Mouse (Mus musculus) lung, postnatal 36 days (tissue): ENCODE measurements around the gene Lingo4.
A peak's percentile ranks its signal among the peaks of the same experiment; 100 is the strongest.

Source experiments
- DNase-seq: peaks from one replicate; pipeline ENCODE4 v3.0.0; 2022; ENCODE audit warnings: mixed read lengths

The Lingo4 gene

DNA sequence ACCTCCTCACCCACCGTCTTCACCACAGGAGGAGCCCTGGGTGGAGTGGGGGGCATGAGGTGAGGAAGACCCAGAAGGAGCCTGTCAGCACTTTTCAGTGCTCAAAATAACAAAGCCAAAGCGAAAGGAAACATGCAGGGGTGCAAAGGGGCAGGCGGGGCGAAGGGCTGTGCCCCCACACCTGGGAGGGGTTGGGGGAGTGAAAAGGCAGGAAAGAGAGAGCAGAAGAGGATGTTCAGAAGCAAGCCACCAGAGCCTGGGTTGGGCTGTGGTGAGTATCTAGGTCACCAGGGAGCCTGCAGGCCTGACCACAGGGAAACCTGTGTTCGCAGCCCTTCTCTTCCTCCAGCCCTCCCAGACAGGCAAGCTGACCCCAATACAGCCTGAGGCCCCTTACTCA is 10.3 kb upstream of the Lingo4 start:
- no peak for DNase-seq

DNA sequence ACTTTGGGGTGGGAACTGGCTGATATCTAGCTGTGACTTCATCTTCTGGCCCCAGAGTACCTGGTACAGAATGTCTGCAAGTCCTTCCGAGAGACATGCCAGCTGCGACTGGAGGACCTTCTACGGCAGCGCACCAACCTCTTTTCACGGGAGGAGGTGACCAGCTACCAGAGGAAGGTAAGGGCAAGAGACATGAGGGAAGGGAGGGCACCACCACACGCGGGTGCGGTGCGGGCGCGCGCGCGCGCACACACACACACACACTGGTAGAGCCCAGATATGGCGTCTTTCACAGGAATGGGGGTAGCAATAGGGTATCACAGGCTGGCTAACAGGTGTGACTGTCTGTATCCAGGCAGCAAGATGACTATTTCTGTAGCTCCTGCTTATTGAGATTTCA is 8.9 kb upstream of the Lingo4 start:
- no peak for DNase-seq

DNA sequence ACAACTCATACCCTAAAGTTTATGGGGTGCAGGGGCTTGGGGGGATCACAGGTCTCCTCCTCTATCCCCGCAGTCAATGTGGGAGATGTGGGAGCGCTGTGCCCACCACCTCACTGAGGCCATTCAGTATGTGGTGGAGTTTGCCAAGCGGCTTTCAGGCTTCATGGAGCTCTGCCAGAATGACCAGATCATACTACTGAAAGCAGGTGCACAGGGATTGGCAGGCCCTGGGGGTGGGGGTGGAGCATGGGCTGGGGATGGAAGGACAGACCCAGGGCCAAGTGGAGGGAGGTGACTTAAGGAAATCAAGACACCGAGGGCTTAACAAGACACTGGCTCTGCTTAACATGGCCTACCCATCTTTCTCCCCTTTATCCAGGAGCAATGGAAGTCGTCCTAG is 7.3 kb upstream of the Lingo4 start:
- DNase-seq: no peak

DNA sequence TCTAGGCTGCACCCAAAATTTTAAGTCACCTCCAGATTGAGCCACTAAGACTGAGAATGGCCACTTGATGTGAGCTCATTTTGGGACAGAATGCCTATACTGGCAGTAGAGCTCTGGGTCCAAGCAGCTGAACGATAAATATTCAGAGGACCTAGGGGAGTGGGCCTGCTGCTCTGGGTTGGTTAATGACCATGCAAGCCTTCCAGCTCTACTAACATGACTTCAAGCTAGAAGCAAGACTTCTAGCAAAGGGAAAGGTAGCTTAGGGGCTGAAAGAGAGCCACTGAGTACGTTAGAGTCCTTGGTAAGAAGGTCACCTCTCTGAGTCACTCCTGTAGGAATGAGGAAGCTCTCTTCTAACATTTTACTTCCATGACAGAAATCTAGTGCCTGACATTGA is 6.2 kb upstream of the Lingo4 start:
- DNase-seq: no peak

DNA sequence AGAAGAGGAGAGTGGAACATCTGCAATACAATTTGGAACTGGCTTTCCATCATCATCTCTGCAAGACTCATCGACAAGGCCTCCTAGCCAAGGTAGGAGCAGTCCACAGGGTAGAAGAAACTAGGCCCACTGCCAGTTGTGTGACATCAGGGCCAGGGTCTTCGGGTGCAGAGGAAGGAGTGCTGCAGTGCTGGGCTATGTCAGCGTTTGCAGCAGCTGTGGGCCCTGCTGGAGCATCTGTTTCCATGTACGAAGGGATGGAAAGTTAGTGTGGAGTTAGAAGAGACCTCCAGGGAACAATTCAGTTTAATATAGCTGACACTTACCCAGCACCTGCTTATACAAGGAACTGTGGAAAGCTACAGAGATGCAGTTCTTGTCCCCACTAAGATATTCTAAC is 5.3 kb upstream of the Lingo4 start:
- DNase-seq: no peak

DNA sequence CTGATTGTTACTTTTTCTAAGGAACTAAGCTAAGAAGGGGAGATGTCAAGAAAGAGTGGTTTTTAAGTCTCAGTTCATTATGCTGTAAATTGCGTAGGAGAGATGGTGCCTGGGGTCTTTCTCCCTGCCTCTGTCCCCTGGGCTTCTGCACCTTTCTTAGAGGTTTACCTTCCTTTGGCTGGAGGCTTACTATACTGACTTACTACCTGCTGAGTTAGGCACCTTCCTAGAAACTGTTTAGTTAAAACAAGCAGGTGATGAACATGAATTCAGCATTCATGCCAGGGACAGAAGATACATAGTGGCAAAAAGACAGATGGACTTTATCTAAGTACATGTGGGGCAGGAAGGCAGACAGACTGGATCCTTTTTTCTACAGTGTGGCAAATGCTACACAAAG is 2.0 kb upstream of the Lingo4 start:
- no peak for DNase-seq

DNA sequence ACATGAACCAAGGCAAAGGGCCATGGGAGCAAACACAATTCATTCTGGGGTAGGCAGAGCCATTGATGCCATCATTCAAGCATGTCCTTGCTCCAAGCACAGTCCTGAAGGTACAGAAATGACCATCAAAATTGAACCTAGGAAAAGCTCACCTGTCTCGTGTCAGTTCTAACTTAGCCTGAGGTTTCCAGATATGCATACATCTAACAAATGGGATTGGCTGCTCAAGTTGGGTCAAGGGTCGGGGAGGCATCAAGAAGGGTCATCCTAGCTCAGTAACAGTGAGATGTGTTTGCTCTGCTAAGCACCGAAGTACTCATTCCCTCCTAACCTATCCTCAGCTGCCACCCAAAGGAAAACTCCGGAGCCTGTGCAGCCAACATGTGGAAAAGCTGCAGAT is 1.5 kb upstream of the Lingo4 start:
- DNase-seq: no peak

DNA sequence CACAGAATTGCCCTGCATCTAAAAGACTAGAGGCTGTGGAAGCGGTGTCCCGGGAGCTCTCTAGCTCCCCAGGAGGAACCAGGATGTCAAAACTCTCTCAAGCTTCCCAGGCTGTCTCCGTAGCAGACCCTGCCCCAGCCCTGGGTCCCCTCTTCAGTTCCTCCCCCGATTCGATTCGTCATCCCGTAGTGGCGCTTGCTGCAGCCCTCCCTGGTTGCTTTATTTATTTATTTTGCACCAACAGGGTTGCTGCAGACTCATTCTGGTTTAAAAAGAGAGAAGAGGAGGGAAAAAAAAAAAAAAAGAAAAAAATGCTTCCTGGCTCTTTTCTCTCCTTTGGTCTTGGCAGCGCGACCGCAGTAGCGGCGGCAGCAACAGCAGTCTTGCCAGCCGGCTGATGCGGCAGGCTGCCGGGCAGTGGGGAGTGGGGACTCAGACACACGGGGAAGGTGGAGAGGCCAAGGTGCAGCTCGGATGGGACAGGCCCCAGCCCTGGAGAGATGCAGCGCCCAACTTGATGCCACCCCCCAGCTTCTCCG is 695 bp downstream of the Lingo4 start:
- no peak for DNase-seq

DNA sequence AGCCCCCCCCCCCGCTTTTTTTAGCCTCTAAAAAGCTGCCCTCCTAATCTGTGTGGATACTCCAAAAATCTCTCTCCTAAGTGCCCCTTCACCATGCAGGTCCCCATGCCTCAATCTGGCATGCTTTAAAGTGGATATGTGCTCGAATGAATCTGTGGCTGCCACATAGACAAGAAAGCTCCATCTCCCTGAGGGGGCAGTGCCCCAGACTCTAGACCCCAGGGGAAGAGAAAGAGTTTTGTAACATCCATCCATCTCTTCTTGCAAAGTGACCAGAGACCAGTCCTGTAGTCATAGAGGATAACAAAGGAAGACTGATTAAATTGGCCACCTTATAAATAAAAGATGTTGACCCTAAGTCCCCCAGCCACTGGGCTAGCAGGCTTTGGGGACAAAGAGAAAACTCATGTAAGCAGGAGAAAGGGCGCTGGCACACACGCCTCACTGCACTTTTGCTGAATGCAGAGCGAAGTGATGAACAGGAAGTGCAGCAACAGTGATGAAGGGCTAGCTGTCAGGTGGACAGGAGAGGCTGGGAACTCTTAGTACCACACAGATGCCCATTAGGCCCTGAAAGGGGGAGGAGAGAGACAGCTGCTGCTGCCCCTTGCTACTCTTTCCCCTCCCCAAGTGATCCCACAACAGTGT is 1.5 kb downstream of the Lingo4 start:
- no peak for DNase-seq

DNA sequence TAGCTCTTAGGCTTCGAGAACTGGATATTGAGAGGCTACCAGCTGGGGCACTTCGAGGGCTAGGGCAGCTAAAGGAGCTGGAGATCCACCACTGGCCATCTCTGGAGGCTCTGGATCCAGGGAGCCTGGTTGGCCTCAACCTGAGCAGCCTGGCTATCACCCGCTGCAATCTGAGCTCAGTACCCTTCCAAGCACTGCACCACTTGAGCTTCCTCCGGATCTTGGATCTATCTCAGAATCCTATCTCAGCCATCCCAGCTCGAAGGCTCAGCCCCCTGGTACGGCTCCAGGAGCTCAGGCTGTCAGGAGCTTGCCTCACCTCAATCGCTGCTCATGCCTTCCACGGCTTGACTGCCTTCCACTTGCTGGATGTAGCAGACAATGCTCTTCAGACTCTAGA is 4.1 kb downstream of the Lingo4 start:
- no peak for DNase-seq

DNA sequence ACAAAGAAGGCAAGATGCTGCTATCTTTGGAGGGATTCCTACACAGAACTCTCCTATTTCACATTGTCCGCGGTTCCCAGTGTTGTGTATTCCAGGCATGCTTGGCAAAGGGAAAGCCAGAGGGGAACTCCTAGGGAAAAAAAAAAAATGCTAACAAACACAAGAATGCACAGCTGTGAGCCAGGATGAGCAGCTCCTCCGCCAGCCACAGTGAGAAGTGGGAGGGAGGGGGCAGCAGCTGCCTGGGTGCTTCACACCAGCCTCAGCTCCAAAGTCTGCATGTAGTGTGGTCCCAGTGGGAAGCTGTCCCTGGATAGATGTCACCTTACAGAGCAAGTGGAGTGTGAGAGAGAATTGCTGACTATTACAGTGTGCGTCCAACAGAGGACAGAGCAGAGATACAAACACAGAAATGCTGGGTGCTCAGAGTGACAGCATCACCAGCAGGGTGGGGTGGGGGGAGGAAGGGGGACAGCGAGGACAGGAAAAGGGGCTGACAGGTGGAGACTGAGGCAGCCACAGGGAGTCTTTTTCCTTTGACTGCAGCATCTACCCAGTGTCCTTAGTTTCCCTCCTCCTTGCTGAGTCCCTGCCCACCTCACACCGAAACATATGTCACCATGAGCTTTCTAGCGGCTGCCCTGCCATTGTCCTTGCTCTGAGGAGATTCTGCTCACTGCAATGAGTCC is 6.2 kb downstream of the Lingo4 start:
- no peak for DNase-seq

DNA sequence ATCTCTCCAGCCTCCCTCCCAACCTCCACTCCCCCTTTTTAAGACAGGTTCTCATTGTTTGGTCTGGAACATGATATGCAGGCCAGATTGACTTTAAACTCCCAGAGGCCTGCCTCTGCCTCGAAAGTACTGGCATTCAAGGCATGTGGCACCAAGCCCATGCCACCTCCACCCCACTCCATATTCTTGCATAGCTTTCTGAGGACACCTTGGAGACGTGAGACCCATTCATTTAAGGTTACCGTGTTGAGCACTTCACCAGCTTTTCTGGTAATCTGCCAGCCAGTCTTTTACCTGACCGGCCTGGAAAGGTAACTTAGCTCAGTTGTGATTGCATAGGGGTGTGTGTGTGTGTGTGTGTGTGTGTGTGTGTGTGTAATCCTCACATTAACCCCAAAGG is 7.2 kb downstream of the Lingo4 start:
- peak; percentile 80 for DNase-seq

DNA sequence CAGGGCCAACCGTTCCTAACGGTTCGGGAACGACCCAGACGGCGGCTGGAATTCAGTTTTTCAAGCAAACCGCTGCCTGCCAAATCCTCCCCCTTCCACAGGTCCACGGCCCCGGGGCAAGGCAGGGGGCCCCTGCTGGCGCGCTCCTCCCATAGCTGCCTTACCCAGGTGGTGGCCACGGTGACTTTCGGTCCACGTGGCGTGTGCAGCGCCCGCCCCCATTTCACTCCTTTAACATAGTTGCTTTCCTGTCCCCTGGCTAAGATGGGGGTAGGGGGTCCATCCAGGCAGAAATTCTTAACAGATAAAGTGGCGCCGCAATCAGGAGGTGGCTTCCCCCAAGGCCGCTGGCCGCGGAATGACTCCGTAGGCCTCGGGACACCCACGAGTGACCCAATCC is 14.2 kb downstream of the Lingo4 start:
- DNase-seq: no peak

DNA sequence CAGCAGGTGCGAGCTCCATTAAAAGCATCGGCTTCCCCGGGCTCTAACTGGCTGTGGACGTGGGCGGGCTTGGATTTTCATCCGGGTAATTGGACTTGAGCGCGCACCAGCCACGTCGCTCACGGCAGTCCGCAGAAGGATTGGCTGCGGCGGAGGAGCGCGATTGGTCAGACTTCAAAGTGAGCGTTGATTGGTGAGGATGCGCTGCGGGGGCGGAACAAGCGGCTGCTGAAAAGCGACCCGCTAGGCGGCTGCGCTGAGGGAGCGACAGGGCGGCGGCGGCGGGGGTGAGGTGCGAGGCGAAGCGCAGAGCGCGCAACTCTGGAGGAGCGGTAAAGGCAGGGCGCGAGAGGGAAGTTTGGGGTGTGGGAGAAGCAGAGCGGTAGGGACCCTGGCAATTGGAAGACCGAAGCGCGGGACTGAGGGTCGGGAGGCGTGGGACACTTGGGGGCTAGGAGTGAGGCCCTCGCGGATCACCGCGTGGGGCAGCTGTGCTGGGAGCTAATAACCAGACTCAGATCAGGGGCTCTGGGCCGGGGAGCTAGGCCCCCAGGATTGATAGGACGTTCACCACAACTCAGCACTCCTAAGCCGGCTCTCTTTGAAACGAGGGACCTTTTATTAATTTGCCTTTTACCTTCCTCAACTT is 14.8 kb downstream of the Lingo4 start, which contains the start of gene Tdrkh:
Gene Tdrkh, plus strand, starts transcription at position 243 of the 649 bp plus-strand sequence.
- peak; percentile 96 for DNase-seq

DNA sequence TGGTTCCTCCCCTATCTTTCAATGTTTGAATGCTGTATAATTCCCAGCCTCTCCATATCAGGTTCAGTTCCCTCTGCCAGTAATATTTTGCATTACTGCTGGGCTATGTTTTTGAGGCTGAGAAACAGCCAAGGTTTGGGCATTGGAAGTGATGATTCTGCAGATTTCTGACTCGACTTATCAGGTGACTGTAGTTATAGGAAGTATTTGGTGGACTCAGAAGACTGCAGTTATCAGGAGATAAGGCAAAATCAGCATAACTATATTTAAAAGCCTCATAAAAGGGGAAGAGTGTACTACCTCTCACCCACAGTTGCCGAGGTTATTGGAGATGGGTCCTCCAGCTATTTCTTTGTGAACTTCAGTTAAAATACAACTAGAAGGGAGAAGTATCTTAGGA is 32.7 kb downstream of the Lingo4 start:
- DNase-seq: no peak

DNA sequence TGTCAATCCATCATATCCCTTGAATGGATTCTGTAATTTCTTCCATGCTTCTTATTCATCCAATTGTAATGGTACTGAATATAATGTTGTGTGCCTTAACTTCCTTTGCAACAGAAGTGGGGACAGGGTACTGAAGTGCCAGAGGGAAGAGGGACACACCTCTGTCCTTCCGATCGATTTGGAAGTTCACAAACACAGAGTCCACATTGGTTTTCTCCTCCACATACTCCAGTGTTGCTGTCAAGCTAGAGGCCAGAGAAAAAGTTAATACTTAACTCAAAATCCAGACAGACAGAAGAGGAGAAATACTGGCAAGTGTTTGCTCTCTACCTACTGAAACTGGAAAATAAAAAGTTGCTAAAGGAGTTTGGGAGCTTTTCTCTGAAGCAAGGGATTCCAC is 36.0 kb downstream of the Lingo4 start:
- no peak for DNase-seq

DNA sequence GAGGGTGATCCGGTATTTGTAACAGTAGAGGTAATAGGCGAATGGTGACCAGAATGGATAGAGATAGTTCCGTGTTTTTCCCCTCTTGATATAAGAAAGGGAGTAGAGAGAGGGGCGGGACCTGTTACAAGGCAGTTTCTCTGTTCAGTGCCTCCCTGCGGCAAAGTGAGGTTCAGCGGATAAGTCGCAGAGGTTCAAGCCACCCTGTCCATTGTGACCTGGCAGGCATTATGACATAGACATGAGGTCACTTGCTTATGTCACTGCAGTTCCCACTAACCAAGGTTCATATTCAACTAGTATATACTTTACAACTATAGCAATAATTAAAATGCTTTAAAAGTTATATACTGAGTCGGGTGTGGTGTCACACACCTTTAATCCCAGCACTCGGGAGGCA is 38.1 kb downstream of the Lingo4 start:
- DNase-seq: no peak

DNA sequence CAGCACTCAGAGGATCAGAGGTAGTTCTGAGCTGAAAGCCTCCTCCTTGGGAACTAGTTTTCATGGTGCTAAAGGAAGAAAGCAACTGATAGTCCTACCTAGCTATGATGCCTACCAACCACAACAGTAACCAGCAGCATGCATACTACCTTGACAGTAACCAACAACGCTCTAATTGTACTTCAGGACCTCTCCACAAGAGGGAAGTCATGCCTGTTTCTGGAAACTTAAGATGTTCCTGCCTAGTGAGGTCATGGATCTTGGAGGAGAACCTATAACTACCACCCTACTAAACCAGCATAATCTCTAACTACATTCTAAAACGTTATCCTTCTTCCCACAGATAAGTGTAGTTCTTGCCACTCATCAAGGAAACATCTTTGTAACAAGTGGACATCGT is 42.9 kb downstream of the Lingo4 start:
- DNase-seq: peak; percentile 39

DNA sequence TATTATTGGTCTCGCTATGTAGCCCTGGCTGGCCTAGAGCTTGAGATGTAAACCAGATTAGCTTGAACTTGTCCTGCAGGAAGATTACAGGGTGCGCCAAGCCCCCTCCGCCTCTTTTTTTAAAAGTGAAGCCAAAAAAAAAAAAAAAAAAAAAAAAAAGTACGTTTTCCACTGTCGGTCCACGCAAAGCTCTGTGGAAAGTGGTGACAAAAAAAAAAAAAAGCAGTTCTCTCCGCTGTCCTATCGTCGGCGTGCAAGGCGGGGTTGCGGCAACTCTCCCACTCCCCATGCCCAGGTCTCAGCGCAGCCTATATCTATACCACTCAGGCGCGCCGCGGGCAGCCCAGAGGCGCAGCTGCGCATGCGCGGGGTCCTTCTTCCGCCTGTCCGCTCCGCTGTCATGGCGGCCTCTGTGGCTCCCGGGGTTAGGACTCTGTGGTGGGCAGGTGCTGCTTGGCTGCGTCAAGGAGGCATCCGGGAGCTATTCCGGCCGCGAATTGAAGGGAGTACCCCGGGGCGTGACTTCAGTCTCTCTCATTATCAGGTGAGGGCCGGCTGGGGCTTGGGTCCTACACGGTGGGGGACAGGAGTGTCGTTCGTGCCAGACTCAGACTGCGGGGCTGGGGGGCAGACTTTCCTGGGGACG is 44.8 kb downstream of the Lingo4 start, which contains the start of gene Mrpl9:
Gene Mrpl9, plus strand, starts transcription at position 368 of the 646 bp plus-strand sequence.
- peak; percentile 95 for DNase-seq

DNA sequence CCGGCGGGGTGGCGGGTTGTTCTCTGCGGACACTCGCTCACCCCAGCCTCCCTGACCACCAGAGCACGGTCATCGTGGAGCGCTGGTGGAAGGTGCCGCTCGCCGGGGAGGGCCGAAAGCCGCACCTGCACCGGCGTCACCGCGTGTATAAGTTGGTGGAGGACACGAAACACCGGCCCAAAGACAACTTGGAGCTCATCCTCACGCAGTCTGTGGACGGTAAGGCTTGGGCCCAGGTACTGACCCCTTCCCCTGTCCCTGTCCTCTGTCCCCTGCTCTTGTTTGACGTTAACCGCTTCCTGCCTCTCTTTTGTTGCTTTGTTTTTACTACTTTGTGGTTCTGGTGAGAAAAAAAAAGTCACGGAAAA is 45.3 kb downstream of the Lingo4 start, which contains the start of gene Oaz3:
Gene Oaz3, minus strand, starts transcription at position 319 of the 368 bp plus-strand sequence.
- no peak for DNase-seq

DNA sequence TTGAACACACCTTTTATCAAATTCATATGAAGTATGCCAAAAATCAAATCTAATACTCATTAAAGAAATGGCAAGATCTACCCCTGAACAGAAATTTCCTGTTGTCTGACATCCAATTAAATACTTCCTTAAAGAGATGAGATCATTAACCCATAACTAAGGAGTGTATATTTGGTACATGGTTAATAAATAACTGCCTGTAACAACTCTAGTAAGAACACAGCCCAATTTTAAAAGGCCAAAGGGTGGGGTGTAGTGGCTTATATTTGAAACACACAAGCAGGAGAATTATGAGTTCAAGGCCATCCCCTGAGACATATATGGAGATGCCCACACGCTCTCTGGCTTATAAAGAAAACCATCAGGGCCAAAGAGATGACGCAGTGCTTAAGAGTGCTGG is 51.1 kb downstream of the Lingo4 start:
- no peak for DNase-seq
